ENCODE assay signal across 24 mouse cellular contexts in the genomic region with DNA sequence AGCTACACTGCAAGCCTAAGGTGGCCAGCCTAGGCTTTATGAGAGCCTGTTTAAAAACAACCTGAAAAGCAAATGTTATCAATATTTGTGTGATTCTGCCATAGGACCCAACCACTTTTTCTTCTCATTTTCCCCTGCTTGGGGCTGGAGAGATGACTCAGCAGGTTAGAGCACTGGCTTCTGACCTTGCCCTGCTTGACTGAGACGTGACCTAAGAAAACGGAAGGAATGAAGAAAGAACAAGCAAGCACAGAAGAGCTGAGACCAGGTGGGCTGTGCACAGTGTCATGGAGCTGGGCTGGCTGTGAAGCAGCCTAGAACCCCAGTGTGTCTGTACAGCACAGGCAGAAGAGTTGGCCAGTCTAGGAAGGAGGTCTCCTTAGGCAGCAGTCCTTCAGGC. TPM values are rescaled to one million over a fixed set of nuclear protein-coding genes. Genes with fewer than 3 reads are reported as not detected.
A peak's percentile ranks its signal among the peaks of the same experiment; 100 is the strongest.
DNase-seq lines count a peak whose midpoint lies in the region; ATAC-seq and TF ChIP-seq lines count a peak whose summit lies in the region.
"Had no signal": no experiment of that assay in that cellular context is flagged by ENCODE, and none has a peak within 500 bp of the region (broad histone marks: within the 10 kb centered on the region; RNA-seq: fewer than 3 reads in every experiment).

No protein-coding gene starts in this region.

- TF ChIP-seq RAD21 in CH12.LX (IDR thresholded peaks at IDR 0.05; ENCODE audit: low read depth, low read length), result no peak

- H3K9me3 ChIP-seq in liver, embryonic 11.5 days (ENCODE audit: control insufficient read depth, low read length), result no peaks in the 10 kb centered on the region
- no peaks in the 10 kb centered on the region for H3K9me3 ChIP-seq in liver, embryonic 12.5 days (replicated peaks)
- H3K9me3 ChIP-seq in CH12.LX (replicated peaks; ENCODE audit: low read length) (no peaks in the 10 kb centered on the region), ES-E14 (ENCODE audit: control insufficient read depth, insufficient read depth, low read depth, low read length) (no peaks in the 10 kb centered on the region)
- H3K9me3 ChIP-seq: embryonic facial prominence, embryonic 12.5 days; forebrain, embryonic 15.5 days; heart, embryonic 10.5 days; heart, embryonic 15.5 days; hindbrain, embryonic 10.5 days; intestine, embryonic 15.5 days had no signal

- DNase-seq in liver, embryonic 11.5 days (ENCODE audit: low spot score), result no peak
- DNase-seq in CH12.LX (ENCODE audit: extremely low read depth), result no peak
- no peak for DNase-seq in ES-E14 (ENCODE audit: low read depth, low spot score)
- no peak for DNase-seq in right cerebral cortex, postnatal 4 days
- DNase-seq in urinary bladder, postnatal 10 days (ENCODE audit: low spot score), result no peak
- DNase-seq in left cerebral cortex, adult 2 months (ENCODE audit: extremely low spot score in 1 of 2, low spot score in 2 of 2), result no peak
- DNase-seq: adrenal gland, postnatal 36 days; B cell, adult 2 months; cerebellum, adult 11 months; cerebellum, adult 8-10 months; cerebellum, postnatal 14 days; gastrocnemius, postnatal 14 days; heart, adult 11 months; heart, postnatal 14 days had no signal

- H3K27ac ChIP-seq in liver, embryonic 11.5 days (ENCODE audit: low read depth, low read length), result no peak overlapping the region
- H3K27ac ChIP-seq in liver, embryonic 12.5 days, result no peak overlapping the region
- H3K27ac ChIP-seq in CH12.LX (ENCODE audit: insufficient read depth, low read depth), result no peak overlapping the region
- H3K27ac ChIP-seq in ES-E14 (ENCODE audit: insufficient read depth, low read depth, low read length, poor library complexity, severe bottlenecking), result no peak overlapping the region
- no peak overlapping the region for H3K27ac ChIP-seq in left cerebral cortex, adult 2 months
- H3K27ac ChIP-seq: embryonic facial prominence, embryonic 12.5 days; forebrain, embryonic 15.5 days; heart, embryonic 10.5 days; heart, embryonic 15.5 days; hindbrain, embryonic 10.5 days; hindbrain, embryonic 14.5 days; intestine, embryonic 15.5 days had no signal

- no peak for TF ChIP-seq CTCF in CH12.LX (conservative IDR thresholded peaks at IDR 0.05 in 1 of 2, IDR thresholded peaks at IDR 0.05 in 1 of 2; ENCODE audit: low read depth in 2 of 2, low read length in 2 of 2)
- no peak for TF ChIP-seq CTCF in left cerebral cortex, adult 2 months (IDR thresholded peaks at IDR 0.05)

- TF ChIP-seq POLR2A in CH12.LX (IDR thresholded peaks at IDR 0.05; ENCODE audit: low read depth, low read length), result no peak

- no peaks in the 10 kb centered on the region for H3K79me2 ChIP-seq in CH12.LX (replicated peaks; ENCODE audit: control insufficient read depth, extremely low read depth, insufficient read depth, poor library complexity, severe bottlenecking)

- H3K4me3 ChIP-seq in liver, embryonic 11.5 days (ENCODE audit: low read depth, low read length), result no peak overlapping the region
- H3K4me3 ChIP-seq in liver, embryonic 12.5 days, result no peak overlapping the region
- H3K4me3 ChIP-seq in CH12.LX (replicated peaks in 1 of 3; ENCODE audit: low read depth in 2 of 3, low read length in 2 of 3, poor library complexity in 1 of 3) (no peak overlapping the region), ES-E14 (ENCODE audit: insufficient read depth in 1 of 2, low read depth in 1 of 2, low read length in 2 of 2, poor library complexity in 1 of 2, severe bottlenecking in 1 of 2) (no peak overlapping the region)
- H3K4me3 ChIP-seq in left cerebral cortex, adult 2 months, result no peak overlapping the region
- H3K4me3 ChIP-seq: embryonic facial prominence, embryonic 12.5 days; forebrain, embryonic 15.5 days; heart, embryonic 10.5 days; heart, embryonic 15.5 days; hindbrain, embryonic 10.5 days; intestine, embryonic 15.5 days had no signal

- no peak overlapping the region for H3K4me2 ChIP-seq in liver, embryonic 11.5 days
- H3K4me2 ChIP-seq in liver, embryonic 12.5 days, result no peak overlapping the region
- H3K4me2 ChIP-seq in CH12.LX (ENCODE audit: insufficient read depth, low read depth, poor library complexity, severe bottlenecking), result no peak overlapping the region
- H3K4me2 ChIP-seq: embryonic facial prominence, embryonic 12.5 days; forebrain, embryonic 15.5 days; heart, embryonic 15.5 days; hindbrain, embryonic 14.5 days; intestine, embryonic 15.5 days had no signal

- in situ Hi-C loops in CH12.LX (cut with MboI; ENCODE audit: low pct_ligation_motif_present, low pct_unique_long_range_greater_than_20kb, low sequenced_read_pairs), result no loop called here
- in situ Hi-C loops in ES-E14 (cut with MboI; ENCODE audit: low sequenced_read_pairs in 2 of 2, unreplicated experiment in 2 of 2), result no loop called here

- H3K27me3 ChIP-seq in liver, embryonic 11.5 days (replicated peaks; ENCODE audit: control insufficient read depth, insufficient read depth, low read length), result no peaks in the 10 kb centered on the region
- H3K27me3 ChIP-seq in liver, embryonic 12.5 days (replicated peaks), result no peaks in the 10 kb centered on the region
- no peaks in the 10 kb centered on the region for H3K27me3 ChIP-seq in CH12.LX (replicated peaks)
- H3K27me3 ChIP-seq: embryonic facial prominence, embryonic 12.5 days; forebrain, embryonic 15.5 days; heart, embryonic 15.5 days; intestine, embryonic 15.5 days had no signal

- intact Hi-C loops in left cerebral cortex, adult 2 months (cut with DNase I), result no loop called here

- H3K4me1 ChIP-seq in liver, embryonic 11.5 days (replicated peaks; ENCODE audit: control insufficient read depth, insufficient read depth, low read length), result no peaks in the 10 kb centered on the region
- peaks cover 12% of the 10 kb centered on the region for H3K4me1 ChIP-seq in liver, embryonic 12.5 days
- peaks cover 11 to 28% of the 10 kb centered on the region in 2 experiments for H3K4me1 ChIP-seq in CH12.LX (ENCODE audit: control insufficient read depth in 1 of 2, insufficient read depth in 2 of 2)
- peaks cover 0 to 12% of the 10 kb centered on the region in 2 experiments; a peak in 1 of 4 replicates for H3K4me1 ChIP-seq in ES-E14 (ENCODE audit: control insufficient read depth in 2 of 2, insufficient read depth in 2 of 2, low read length in 2 of 2, poor library complexity in 1 of 2)
- H3K4me1 ChIP-seq: embryonic facial prominence, embryonic 12.5 days; intestine, embryonic 15.5 days had no signal

- 30% methylated on average over 2 of the region's 2 CpGs for WGBS in liver, embryonic 11.5 days
- 34% methylated on average over 2 of the region's 2 CpGs for WGBS in liver, embryonic 12.5 days (ENCODE audit: insufficient replicate concordance)

- no peaks in the 10 kb centered on the region for H3K36me3 ChIP-seq in liver, embryonic 11.5 days (ENCODE audit: control insufficient read depth, insufficient read depth, low read length)
- H3K36me3 ChIP-seq in liver, embryonic 12.5 days, result no peaks in the 10 kb centered on the region
- no peaks in the 10 kb centered on the region for H3K36me3 ChIP-seq in CH12.LX (replicated peaks in 1 of 2; ENCODE audit: control insufficient read depth in 1 of 2, insufficient read depth in 1 of 2, low read length in 1 of 2)
- no peaks in the 10 kb centered on the region for H3K36me3 ChIP-seq in ES-E14 (ENCODE audit: control insufficient read depth, insufficient read depth, low read length, poor library complexity, severe bottlenecking)
- H3K36me3 ChIP-seq: embryonic facial prominence, embryonic 12.5 days; forebrain, embryonic 15.5 days; heart, embryonic 10.5 days; heart, embryonic 15.5 days; hindbrain, embryonic 10.5 days; intestine, embryonic 15.5 days had no signal

- TF ChIP-seq EP300 in CH12.LX (IDR thresholded peaks at IDR 0.05; ENCODE audit: low read length), result no peak

- peak; percentile 43; the same call in 1 of the 2 replicates for ATAC-seq in liver, embryonic 11.5 days (replicated peaks; ENCODE audit: low FRiP score)
- ATAC-seq in liver, embryonic 12.5 days, result no peak
- peak; percentile 46 for ATAC-seq in granulocyte monocyte progenitor cell, adult 5-6 weeks (replicated peaks; ENCODE audit: poor library complexity, severe bottlenecking)
- ATAC-seq: CD4-positive, CD25-positive, alpha-beta regulatory T cell, adult 4 months; forebrain, embryonic 15.5 days; intestine, embryonic 15.5 days had no signal

- dilution Hi-C loops in CH12.LX (cut with MboI; ENCODE audit: extremely low pct_ligation_motif_present, extremely low pct_unique_long_range_greater_than_20kb, low sequenced_read_pairs), result no loop called here

- no peak overlapping the region for H3K9ac ChIP-seq in liver, embryonic 11.5 days (ENCODE audit: low read depth, low read length)
- H3K9ac ChIP-seq in liver, embryonic 12.5 days, result no peak overlapping the region
- H3K9ac ChIP-seq in CH12.LX (ENCODE audit: insufficient read depth, low read depth), result no peak overlapping the region
- no peak overlapping the region for H3K9ac ChIP-seq in ES-E14 (ENCODE audit: insufficient read depth, low read depth, low read length, poor library complexity, severe bottlenecking)
- H3K9ac ChIP-seq: embryonic facial prominence, embryonic 12.5 days; forebrain, embryonic 15.5 days; heart, embryonic 15.5 days; hindbrain, embryonic 14.5 days; intestine, embryonic 15.5 days had no signal

TF ChIP-seq in CH12.LX, 34 proteins besides CTCF, POLR2A, EP300 and RAD21:
- TF ChIP-seq MAFK (IDR thresholded peaks at IDR 0.05; ENCODE audit: insufficient replicate concordance, low read length), result peak; percentile 74
- no peak for TF ChIP-seq MAZ (IDR thresholded peaks at IDR 0.05; ENCODE audit: low read depth, low read length)

TF ChIP-seq in ES-E14, 5 proteins besides CTCF, POLR2A, EP300 and RAD21:
- TF ChIP-seq MAFK (IDR thresholded peaks at IDR 0.05; ENCODE audit: insufficient read depth, low read depth, low read length) (peak; percentile 43; the same call in 1 of the 2 replicates), CHD2 (IDR thresholded peaks at IDR 0.05; ENCODE audit: low read depth, low read length) (no peak)

RNA-seq across cellular contexts. Expression of gene Slc1a4, which starts 6.2 kb away (rescaled TPM):
- 18.6 and 19.4 TPM in 2 replicates for polyA plus RNA-seq in liver, embryonic 11.5 days (2014; fragmentation: Nextera tagmentation; extraction: Ambion mirVana)
- polyA plus RNA-seq in liver, embryonic 12.5 days (2016; fragmentation: Nextera tagmentation; extraction: Ambion mirVana), result 11.2 and 12.0 TPM in 2 replicates
- total RNA-seq in CH12.LX (2012; rRNA removed) (27.9 and 52.7 TPM in 2 replicates), CH12.LX (2014; rRNA removed) (31.7 and 37.8 TPM in 2 replicates), ES-E14 (2012; rRNA removed) (35.2 and 80.4 TPM in 2 replicates)
- 27.4 and 29.3 TPM in 2 replicates for polyA plus RNA-seq in CH12.LX (2012; ENCODE audit: insufficient read length, low read depth)
- 0.73 and 1.2 TPM in 2 replicates for total RNA-seq in granulocyte monocyte progenitor cell, adult 5-6 weeks (2014; fragmentation: Nextera tagmentation)
- 0.36 and 0.47 TPM in 2 replicates for total RNA-seq in granulocyte monocyte progenitor cell, adult 5-6 weeks (2017)
- total RNA-seq in left cerebral cortex, adult 2 months (2021), result 10 to 100 TPM; 39.3 to 40.5 TPM

Comparison
In these comparisons a context has a peak if more than half of its experiments do, and no peak if none do; other contexts are left out.
1. RNA of gene Slc1a4, which starts 6.2 kb away (total RNA-seq): 27.9 to 52.7 TPM in CH12.LX, 39.3 to 40.5 TPM in left cerebral cortex, adult 2 months and 35.2 to 80.4 TPM in ES-E14; 0.36 to 1.2 TPM in granulocyte monocyte progenitor cell, adult 5-6 weeks; every median in the first group is over 10 times any median in the second.